Mouse (Mus musculus): Measurements from ENCODE around the gene Olfr767.

DNA sequence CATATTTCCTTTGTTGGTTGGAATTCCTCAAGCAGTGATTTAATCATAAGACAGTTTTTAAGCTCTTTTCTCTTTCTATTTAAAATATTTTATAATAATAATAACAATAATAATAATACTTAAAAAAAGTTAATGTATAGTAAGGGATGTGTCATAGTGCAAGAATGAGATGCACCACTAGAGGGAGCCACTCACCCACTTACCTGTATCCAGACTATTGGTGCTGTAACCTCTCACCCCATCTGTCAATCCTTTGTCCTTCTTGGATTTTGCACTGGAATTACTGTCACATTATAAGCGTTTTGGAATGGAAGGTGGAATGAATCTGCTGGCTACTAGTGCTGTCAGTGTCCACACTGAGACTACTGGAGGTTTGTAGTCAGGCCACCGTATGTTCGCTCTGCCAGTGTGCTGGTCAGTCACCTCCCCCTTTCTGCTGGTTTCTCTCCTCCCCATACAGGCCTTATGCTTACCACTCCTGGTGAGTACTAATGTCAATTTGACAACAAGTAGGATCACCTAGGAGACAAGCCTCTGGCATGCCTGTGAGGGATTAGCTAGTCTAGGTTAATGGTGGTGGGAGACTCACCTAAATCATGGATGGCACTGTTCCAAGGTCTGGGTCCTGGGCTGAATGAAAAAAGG is 56.6 kb downstream of the Olfr767 start:
- TF ChIP-seq POLR2A (IDR thresholded peaks at IDR 0.05; ENCODE audit: extremely low read depth, insufficient read depth, low read length) (no peak), CTCF (IDR thresholded peaks at IDR 0.05; ENCODE audit: low read depth, low read length) (peak; percentile 64)

All from liver, adult 2 months (tissue).